Mouse (Mus musculus) c-Kit-negative CD71-positive TER-119-positive erythroid progenitor cells, embryonic 14.5 days (primary cell): ENCODE measurements around the gene Gm6793.

ENCODE experiments used
- DNase-seq: peaks from one replicate; pipeline ENCODE4 v3.0.0-alpha.2; 2013; ENCODE audit warnings: low read depth, low spot score

The Gm6793 gene

GRCm38 (mm10) chr8:112014936-112015335, at the start of gene Gm6793:
Gm6793 (minus strand) TSS chr8:112015036.
- no peak for DNase-seq

GRCm38 (mm10) chr8:112061372-112061771, 46.5 kb upstream of the Gm6793 start:
- no peak for DNase-seq

- no peak for DNase-seq
These were observed 39.6 kb upstream of the Gm6793 start for GRCm38 (mm10) chr8:112054456-112054855.

- DNase-seq, result no peak
These were observed 36.7 kb upstream of the Gm6793 start for GRCm38 (mm10) chr8:112051537-112051936.

- no peak for DNase-seq
These were observed 35.1 kb upstream of the Gm6793 start for GRCm38 (mm10) chr8:112049984-112050383.

GRCm38 (mm10) chr8:112048293-112048692, 33.5 kb upstream of the Gm6793 start:
- no peak for DNase-seq

- DNase-seq, result peak; percentile 51
These were observed 31.1 kb upstream of the Gm6793 start for GRCm38 (mm10) chr8:112045896-112046295.

GRCm38 (mm10) chr8:112045182-112045581, 30.3 kb upstream of the Gm6793 start:
- DNase-seq, result no peak

- no peak for DNase-seq
These were observed 22.7 kb upstream of the Gm6793 start for GRCm38 (mm10) chr8:112037521-112037920.

- peak; percentile 50 for DNase-seq
These were observed 19.8 kb upstream of the Gm6793 start for GRCm38 (mm10) chr8:112034603-112035002.

GRCm38 (mm10) chr8:112033071-112033470, 18.2 kb upstream of the Gm6793 start:
- no peak for DNase-seq

- no peak for DNase-seq
These were observed 15.8 kb upstream of the Gm6793 start for GRCm38 (mm10) chr8:112030663-112031062.

GRCm38 (mm10) chr8:112029455-112029854, 14.6 kb upstream of the Gm6793 start:
- DNase-seq, result no peak

- peak; percentile 44 for DNase-seq
These were observed 3.0 kb downstream of the Gm6793 start for GRCm38 (mm10) chr8:112011816-112012242.

- DNase-seq, result peak; percentile 88
These were observed 3.6 kb downstream of the Gm6793 start, which contains the start of the genes Kars and Terf2ip for GRCm38 (mm10) chr8:112010997-112011815. Kars (minus strand) TSS chr8:112011323. Terf2ip (plus strand) TSS chr8:112011398.

- no peak for DNase-seq
These were observed 5.3 kb downstream of the Gm6793 start for GRCm38 (mm10) chr8:112009558-112009957.

- no peak for DNase-seq
These were observed 7.2 kb downstream of the Gm6793 start for GRCm38 (mm10) chr8:112007669-112008068.

- DNase-seq, result no peak
These were observed 9.2 kb downstream of the Gm6793 start for GRCm38 (mm10) chr8:112005601-112006000.

- DNase-seq, result no peak
These were observed 10.1 kb downstream of the Gm6793 start for GRCm38 (mm10) chr8:112004754-112005153.

- no peak for DNase-seq
These were observed 22.2 kb downstream of the Gm6793 start for GRCm38 (mm10) chr8:111992703-111993039.

- peak; percentile 65 for DNase-seq
These were observed 22.7 kb downstream of the Gm6793 start, which contains the start of gene Adat1 for GRCm38 (mm10) chr8:111992013-111992702. Adat1 (minus strand) TSS chr8:111992302.

- no peak for DNase-seq
These were observed 23.6 kb downstream of the Gm6793 start for GRCm38 (mm10) chr8:111991278-111991677.

- DNase-seq, result peak; percentile 71
These were observed 24.9 kb downstream of the Gm6793 start for GRCm38 (mm10) chr8:111989911-111990310.
